Mouse (Mus musculus): ENCODE measurements around the gene Icam5.

GRCm38 (mm10) chr9:21033136-21033535, 1.3 kb downstream of the Icam5 start:
- TF ChIP-seq CTCF (IDR thresholded peaks at IDR 0.05; ENCODE audit: extremely low read depth, insufficient read depth, insufficient read length, insufficient replicate concordance) (no peak), POLR2A (IDR thresholded peaks at IDR 0.05; ENCODE audit: low read depth, low read length) (no peak; the same call in 1 of the 2 replicates)

All from spleen, adult 2 months (tissue).